Mouse (Mus musculus): ENCODE data around the gene Ttl. TPM values are rescaled to one million over a fixed set of nuclear protein-coding genes. Genes with fewer than 3 reads are reported as not detected.
A peak's percentile ranks its signal among the peaks of the same experiment; 100 is the strongest.

Gene Ttl
- 0.43 and 0.54 TPM in 2 replicates for polyA plus RNA-seq (2012; rRNA removed)

GRCm38 (mm10) chr2:129065437-129066282, at the start of gene Ttl:
Gene Ttl (plus strand): TSS chr2:129065942.
- Histone ChIP-seq H3K36me3 (ENCODE audit: control insufficient read depth, insufficient read depth, low read length) (no peaks in the 10 kb centered on the region), H3K27me3 (ENCODE audit: control insufficient read depth, insufficient read depth, low read length) (no peaks in the 10 kb centered on the region), H3K4me1 (ENCODE audit: control insufficient read depth, insufficient read depth, low read length) (peaks cover 7% of the 10 kb centered on the region), H3K27ac (ENCODE audit: control insufficient read depth, insufficient read depth, low read depth, low read length) (no peak within 1 kb of the TSS), H3K4me3 (ENCODE audit: control insufficient read depth, low read depth, low read length) (peak within 1 kb of the TSS; percentile 80)
- TF ChIP-seq POLR2A (IDR thresholded peaks at IDR 0.05; ENCODE audit: control insufficient read depth, low read depth, low read length) (peak; percentile 29; the same call in 1 of the 2 replicates), CTCF (IDR thresholded peaks at IDR 0.05; ENCODE audit: control insufficient read depth, insufficient read depth, insufficient replicate concordance, low read depth, low read length) (no peak)

GRCm38 (mm10) chr2:129020106-129020505, 45.6 kb upstream of the Ttl start:
- H3K36me3 ChIP-seq (ENCODE audit: control insufficient read depth, insufficient read depth, low read length) = peaks cover 3% of the 10 kb centered on the region; the same call in 1 of the 2 replicates
- H3K27ac ChIP-seq (ENCODE audit: control insufficient read depth, insufficient read depth, low read depth, low read length) = no peak overlapping the region
- no peak for TF ChIP-seq CTCF (IDR thresholded peaks at IDR 0.05; ENCODE audit: control insufficient read depth, insufficient read depth, insufficient replicate concordance, low read depth, low read length)
- H3K4me3 ChIP-seq (ENCODE audit: control insufficient read depth, low read depth, low read length) = no peak overlapping the region
- H3K4me1 ChIP-seq (ENCODE audit: control insufficient read depth, insufficient read depth, low read length) = no peaks in the 10 kb centered on the region
- H3K27me3 ChIP-seq (ENCODE audit: control insufficient read depth, insufficient read depth, low read length) = no peaks in the 10 kb centered on the region

GRCm38 (mm10) chr2:129024820-129025219, 40.9 kb upstream of the Ttl start:
- H3K4me1 ChIP-seq (ENCODE audit: control insufficient read depth, insufficient read depth, low read length) = no peaks in the 10 kb centered on the region
- TF ChIP-seq POLR2A (IDR thresholded peaks at IDR 0.05; ENCODE audit: control insufficient read depth, low read depth, low read length) (no peak), CTCF (IDR thresholded peaks at IDR 0.05; ENCODE audit: control insufficient read depth, insufficient read depth, insufficient replicate concordance, low read depth, low read length) (no peak)
- H3K4me3 ChIP-seq (ENCODE audit: control insufficient read depth, low read depth, low read length) = no peak overlapping the region
- H3K27me3 ChIP-seq (ENCODE audit: control insufficient read depth, insufficient read depth, low read length) = no peaks in the 10 kb centered on the region
- H3K36me3 ChIP-seq (ENCODE audit: control insufficient read depth, insufficient read depth, low read length) = no peaks in the 10 kb centered on the region
- H3K27ac ChIP-seq (ENCODE audit: control insufficient read depth, insufficient read depth, low read depth, low read length) = no peak overlapping the region

- peaks cover 16% of the 10 kb centered on the region for H3K4me1 ChIP-seq (ENCODE audit: control insufficient read depth, insufficient read depth, low read length)
- H3K36me3 ChIP-seq (ENCODE audit: control insufficient read depth, insufficient read depth, low read length) = no peaks in the 10 kb centered on the region
- no peaks in the 10 kb centered on the region for H3K27me3 ChIP-seq (ENCODE audit: control insufficient read depth, insufficient read depth, low read length)
- no peak for TF ChIP-seq CTCF (IDR thresholded peaks at IDR 0.05; ENCODE audit: control insufficient read depth, insufficient read depth, insufficient replicate concordance, low read depth, low read length)
- TF ChIP-seq POLR2A (IDR thresholded peaks at IDR 0.05; ENCODE audit: control insufficient read depth, low read depth, low read length) = no peak
- no peak overlapping the region for H3K27ac ChIP-seq (ENCODE audit: control insufficient read depth, insufficient read depth, low read depth, low read length)
- H3K4me3 ChIP-seq (ENCODE audit: control insufficient read depth, low read depth, low read length) = no peak overlapping the region
These were observed 30.4 kb upstream of the Ttl start for GRCm38 (mm10) chr2:129035381-129035780.

- H3K27ac ChIP-seq (ENCODE audit: control insufficient read depth, insufficient read depth, low read depth, low read length) = no peak overlapping the region
- H3K4me3 ChIP-seq (ENCODE audit: control insufficient read depth, low read depth, low read length) = peak overlapping the region; percentile 67
- TF ChIP-seq POLR2A (IDR thresholded peaks at IDR 0.05; ENCODE audit: control insufficient read depth, low read depth, low read length) (no peak), CTCF (IDR thresholded peaks at IDR 0.05; ENCODE audit: control insufficient read depth, insufficient read depth, insufficient replicate concordance, low read depth, low read length) (no peak)
- no peaks in the 10 kb centered on the region for H3K36me3 ChIP-seq (ENCODE audit: control insufficient read depth, insufficient read depth, low read length)
- H3K4me1 ChIP-seq (ENCODE audit: control insufficient read depth, insufficient read depth, low read length) = peaks cover 16% of the 10 kb centered on the region
- no peaks in the 10 kb centered on the region for H3K27me3 ChIP-seq (ENCODE audit: control insufficient read depth, insufficient read depth, low read length)
These were observed 27.3 kb upstream of the Ttl start for GRCm38 (mm10) chr2:129038426-129038936.

- Histone ChIP-seq H3K4me3 (ENCODE audit: control insufficient read depth, low read depth, low read length) (peak overlapping the region; percentile 67), H3K27ac (ENCODE audit: control insufficient read depth, insufficient read depth, low read depth, low read length) (no peak overlapping the region), H3K27me3 (ENCODE audit: control insufficient read depth, insufficient read depth, low read length) (no peaks in the 10 kb centered on the region), H3K36me3 (ENCODE audit: control insufficient read depth, insufficient read depth, low read length) (no peaks in the 10 kb centered on the region), H3K4me1 (ENCODE audit: control insufficient read depth, insufficient read depth, low read length) (peaks cover 16% of the 10 kb centered on the region)
- TF ChIP-seq POLR2A (IDR thresholded peaks at IDR 0.05; ENCODE audit: control insufficient read depth, low read depth, low read length) (no peak), CTCF (IDR thresholded peaks at IDR 0.05; ENCODE audit: control insufficient read depth, insufficient read depth, insufficient replicate concordance, low read depth, low read length) (no peak)
These were observed 26.7 kb upstream of the Ttl start for GRCm38 (mm10) chr2:129038937-129039631.

GRCm38 (mm10) chr2:129040567-129040966, 25.2 kb upstream of the Ttl start:
- Histone ChIP-seq H3K36me3 (ENCODE audit: control insufficient read depth, insufficient read depth, low read length) (no peaks in the 10 kb centered on the region), H3K27me3 (ENCODE audit: control insufficient read depth, insufficient read depth, low read length) (no peaks in the 10 kb centered on the region), H3K4me3 (ENCODE audit: control insufficient read depth, low read depth, low read length) (no peak overlapping the region), H3K4me1 (ENCODE audit: control insufficient read depth, insufficient read depth, low read length) (peaks cover 16% of the 10 kb centered on the region), H3K27ac (ENCODE audit: control insufficient read depth, insufficient read depth, low read depth, low read length) (no peak overlapping the region)
- TF ChIP-seq CTCF (IDR thresholded peaks at IDR 0.05; ENCODE audit: control insufficient read depth, insufficient read depth, insufficient replicate concordance, low read depth, low read length) (no peak), POLR2A (IDR thresholded peaks at IDR 0.05; ENCODE audit: control insufficient read depth, low read depth, low read length) (no peak)

All from testis, adult 2 months (tissue).